Mouse (Mus musculus): ENCODE data around the gene Csf3.

GRCm38 (mm10) chr11:98671857-98672256, 29.2 kb upstream of the Csf3 start:
- TF ChIP-seq CTCF (IDR thresholded peaks at IDR 0.05; ENCODE audit: insufficient read depth, low read length): no peak
- TF ChIP-seq POLR2A (IDR thresholded peaks at IDR 0.05; ENCODE audit: borderline replicate concordance, extremely low read depth, low read depth, low read length): no peak
